Mouse (Mus musculus): ENCODE results near the gene Ninj2.

- TF ChIP-seq POLR2A (IDR thresholded peaks at IDR 0.05; ENCODE audit: control insufficient read depth in 1 of 2, insufficient read depth in 1 of 2, low read depth in 1 of 2, low read length in 2 of 2, poor library complexity in 1 of 2) (no peak), SMC3 (IDR thresholded peaks at IDR 0.05; ENCODE audit: low read depth, low read length) (no peak), TBP (IDR thresholded peaks at IDR 0.05; ENCODE audit: low read depth, low read length) (no peak), CHD2 (IDR thresholded peaks at IDR 0.05; ENCODE audit: low read length) (no peak), MAX (IDR thresholded peaks at IDR 0.05; ENCODE audit: low read length) (peak; percentile 73), ZNF384 (IDR thresholded peaks at IDR 0.05; ENCODE audit: low read depth, low read length) (no peak), RAD21 (IDR thresholded peaks at IDR 0.05; ENCODE audit: low read depth, low read length) (no peak), USF1 (IDR thresholded peaks at IDR 0.05; ENCODE audit: low read depth, low read length) (peak; percentile 94), CTCF (IDR thresholded peaks at IDR 0.05 in 2 of 3, conservative IDR thresholded peaks at IDR 0.05 in 1 of 3; ENCODE audit: control insufficient read depth in 1 of 3, insufficient read depth in 1 of 3, low read depth in 2 of 3, low read length in 3 of 3, poor library complexity in 1 of 3, severe bottlenecking in 1 of 3) (no peak)
Observed at GRCm38 (mm10) chr6:120082951-120083411, 10.2 kb upstream of the Ninj2 start.

Measured in MEL (cell line).